Mouse (Mus musculus): ENCODE measurements around the gene Fam205a4.
"Not testable (repeated sequence)": the region's sequence is repeated elsewhere in the genome, so short reads cannot be mapped to it uniquely, and the experiment has no call there.

The Fam205a4 gene

DNA sequence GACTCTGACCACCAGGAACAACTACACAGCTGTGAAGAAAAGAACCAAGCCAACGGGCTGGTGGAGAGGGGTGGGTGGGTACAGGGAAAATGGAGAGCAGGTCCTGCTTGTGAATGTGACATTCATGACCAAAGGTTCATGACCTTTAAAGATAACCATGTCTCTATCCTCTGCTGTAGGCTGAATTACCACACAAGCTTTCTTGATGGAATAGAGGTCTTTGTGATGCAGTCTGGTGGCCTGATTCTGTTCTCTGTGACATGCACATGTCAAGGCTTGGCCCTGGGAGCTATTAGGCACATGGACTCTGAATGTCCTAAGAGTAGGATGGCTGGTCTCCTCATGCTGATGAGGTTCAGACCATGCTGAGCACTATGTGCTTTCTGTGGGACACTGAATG, at the start of gene Fam205a4:
TSS of gene Fam205a4 (plus strand) at position 301 of the 400 bp plus-strand sequence.
- ATAC-seq (ENCODE audit: insufficient number of reproducible peaks, low FRiP score, low TSS enrichment) = not testable (repeated sequence)

DNA sequence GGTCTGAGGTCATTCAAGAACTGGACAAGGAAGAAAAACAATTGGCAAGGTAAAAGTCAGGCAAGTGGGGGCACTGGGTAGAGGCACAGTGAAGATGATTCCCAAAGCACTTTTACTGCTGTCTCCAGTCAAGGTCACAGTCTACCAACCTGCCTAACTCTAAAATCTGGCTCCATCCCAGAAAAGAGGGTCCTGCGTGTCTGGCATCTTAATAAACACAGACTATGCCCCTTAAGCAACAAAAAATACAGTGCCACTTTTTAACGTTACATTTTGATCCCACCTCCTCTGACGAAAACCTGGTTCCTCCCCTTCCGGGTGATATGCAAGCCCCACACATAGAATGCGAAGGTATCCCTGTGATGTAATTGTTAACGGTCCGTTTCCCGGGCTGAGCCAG, 24.6 kb upstream of the Fam205a4 start, which contains the start of gene Gm20878:
TSS of gene Gm20878 (plus strand) at position 301 of the 400 bp plus-strand sequence.
- not testable (repeated sequence) for ATAC-seq (ENCODE audit: insufficient number of reproducible peaks, low FRiP score, low TSS enrichment)
